Mouse (Mus musculus): ENCODE data around the gene Katna1. TPM values are rescaled to one million over a fixed set of nuclear protein-coding genes. Genes with fewer than 3 reads are reported as not detected.

The Katna1 gene
- total RNA-seq, 2 experiments from 2014 or later = 16.8 to 18.5 TPM

GRCm38 (mm10) chr10:7780238-7781176, 54.7 kb downstream of the Katna1 start:
- intact Hi-C loops (cut with DNase I) = loop anchor here (5.0 kb wide), 1 partner anchor 118 kb away; no protein-coding TSS in a partner anchor
- H3K27ac ChIP-seq = peak overlapping the region; percentile 81
- peak; percentile 84 for DNase-seq (ENCODE audit: extremely low spot score in 1 of 2, low spot score in 2 of 2)

DNA sequence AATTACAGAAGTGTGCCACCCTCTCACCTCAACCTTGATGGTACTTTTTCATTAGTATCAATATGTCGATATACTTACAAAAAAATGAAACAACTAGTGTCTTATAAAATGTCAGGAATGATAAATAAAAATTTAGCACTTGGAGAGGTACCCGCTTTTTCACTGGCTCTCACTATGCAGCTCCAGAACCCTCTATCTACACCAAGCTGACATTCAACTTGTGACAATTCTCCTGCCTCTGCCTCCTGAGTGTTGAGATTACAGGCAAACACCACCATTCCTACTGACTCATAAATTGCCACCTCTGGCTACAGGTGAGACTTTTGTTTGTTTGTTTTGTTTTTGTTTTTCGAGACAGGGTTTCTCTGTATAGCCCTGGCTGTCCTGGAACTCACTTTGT, 55.4 kb downstream of the Katna1 start:
- intact Hi-C loops (cut with DNase I) = loop anchor here (5.0 kb wide), 1 partner anchor 119 kb away; no protein-coding TSS in a partner anchor
- DNase-seq (ENCODE audit: extremely low spot score in 1 of 2, low spot score in 2 of 2) = no peak
- TF ChIP-seq CTCF (IDR thresholded peaks at IDR 0.05) = no peak
- H3K4me3 ChIP-seq = peak overlapping the region; percentile 87
- peak overlapping the region; percentile 65; the same call in 1 of the 2 replicates for H3K27ac ChIP-seq

More at GRCm38 (mm10) chr10:7780238-7781176, 54.7 kb downstream of the Katna1 start:
- H3K4me3 ChIP-seq = peak overlapping the region; percentile 87
- TF ChIP-seq CTCF (IDR thresholded peaks at IDR 0.05) = no peak

GRCm38 (mm10) chr10:7787319-7787718, 61.5 kb downstream of the Katna1 start:
- intact Hi-C loops (cut with DNase I) = no loop called here
- Histone ChIP-seq H3K4me3 (no peak overlapping the region), H3K27ac (no peak overlapping the region)
- TF ChIP-seq CTCF (IDR thresholded peaks at IDR 0.05) = no peak
- DNase-seq (ENCODE audit: extremely low spot score in 1 of 2, low spot score in 2 of 2) = no peak

DNA sequence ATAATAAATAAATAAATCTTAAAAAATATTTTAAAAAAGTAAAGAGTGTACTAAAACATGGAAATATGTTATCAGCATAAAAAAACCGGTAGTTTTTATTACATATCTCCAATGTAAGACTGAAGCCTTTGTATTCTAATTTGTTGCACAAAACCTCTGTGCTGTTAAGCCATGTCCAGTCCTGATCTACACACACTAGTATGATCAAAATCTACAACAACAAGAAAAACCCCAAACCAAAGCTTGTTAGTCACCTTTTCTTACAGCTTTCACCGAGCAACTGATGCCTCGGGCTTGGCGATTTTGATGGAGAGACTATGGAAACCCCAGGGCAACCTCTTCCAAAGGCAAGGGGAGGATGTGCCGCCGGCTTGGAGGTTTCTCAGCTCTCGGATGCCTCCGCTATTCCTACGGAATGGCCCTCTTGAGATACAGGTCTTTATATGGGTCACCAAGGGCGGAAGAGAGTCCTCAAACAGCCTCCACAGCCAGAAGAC, 66.5 kb downstream of the Katna1 start:
- no peak for DNase-seq (ENCODE audit: extremely low spot score in 1 of 2, low spot score in 2 of 2)
- Histone ChIP-seq H3K27ac (peak overlapping the region; percentile 86), H3K4me3 (peak overlapping the region; percentile 93)
- no peak for TF ChIP-seq CTCF (IDR thresholded peaks at IDR 0.05)
- intact Hi-C loops (cut with DNase I) = no loop called here

GRCm38 (mm10) chr10:7792751-7793385, 67.1 kb downstream of the Katna1 start, which contains the start of the genes Ginm1 and Ppil4:
Gene Ginm1 (minus strand): TSS chr10:7792824.
Gene Ppil4 (plus strand): TSS chr10:7792891.
- intact Hi-C loops (cut with DNase I) = no loop called here
- TF ChIP-seq CTCF (IDR thresholded peaks at IDR 0.05) = no peak
- peak; percentile 91 to 94 for DNase-seq (ENCODE audit: extremely low spot score in 1 of 2, low spot score in 2 of 2)
- Histone ChIP-seq H3K4me3 (peak within 1 kb of the TSS; percentile 93), H3K27ac (peak within 1 kb of the TSS; percentile 86)

DNA sequence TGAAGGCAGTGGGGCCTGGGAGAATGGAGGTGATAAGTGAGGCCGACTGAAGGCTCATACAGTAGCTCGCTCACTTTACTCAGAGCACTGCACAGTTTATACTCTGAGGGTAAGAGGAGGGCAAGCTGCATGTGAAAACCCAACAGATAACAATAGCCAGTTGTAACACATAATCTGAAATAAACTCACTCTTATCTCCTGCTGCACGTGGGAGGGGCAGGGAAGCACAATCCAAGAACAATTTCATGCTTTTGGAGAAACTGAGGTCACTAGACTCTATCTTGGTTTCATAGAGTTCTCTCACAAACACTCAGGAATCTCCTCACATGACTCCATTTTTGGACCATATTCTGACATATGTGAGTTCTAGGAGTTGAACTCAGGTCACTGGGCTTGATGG, 75.5 kb downstream of the Katna1 start:
- H3K4me3 ChIP-seq = no peak overlapping the region
- TF ChIP-seq CTCF (IDR thresholded peaks at IDR 0.05) = no peak
- intact Hi-C loops (cut with DNase I) = no loop called here

GRCm38 (mm10) chr10:7802519-7803140, 76.8 kb downstream of the Katna1 start:
- Histone ChIP-seq H3K27ac (no peak overlapping the region), H3K4me3 (no peak overlapping the region)
- intact Hi-C loops (cut with DNase I) = no loop called here
- TF ChIP-seq CTCF (IDR thresholded peaks at IDR 0.05) = no peak
- no peak for DNase-seq (ENCODE audit: extremely low spot score in 1 of 2, low spot score in 2 of 2)

More for the DNA sequence above, 75.5 kb downstream of the Katna1 start:
- H3K27ac ChIP-seq = no peak overlapping the region
- no peak for DNase-seq (ENCODE audit: extremely low spot score in 1 of 2, low spot score in 2 of 2)

DNA sequence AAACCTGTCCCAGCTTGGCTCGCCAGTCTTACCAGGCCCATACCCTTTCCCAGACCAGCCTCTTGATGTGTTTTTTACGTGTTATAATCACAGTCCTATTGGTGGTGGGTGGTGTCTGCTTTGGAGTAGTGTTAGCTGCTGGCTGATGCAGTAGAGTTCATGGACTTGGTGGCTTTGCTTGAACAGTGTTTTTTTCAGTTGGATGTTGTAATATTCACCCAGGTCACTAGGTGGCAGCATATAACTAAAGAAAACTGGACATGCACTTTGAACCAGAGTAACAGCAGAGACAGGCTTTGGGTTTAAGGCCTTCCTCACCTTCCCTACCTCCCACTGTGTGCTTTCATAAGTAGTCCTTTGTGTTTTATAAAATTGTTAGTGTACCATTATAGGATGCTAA, 84.1 kb downstream of the Katna1 start:
- peak; percentile 43 to 49 for DNase-seq (ENCODE audit: extremely low spot score in 1 of 2, low spot score in 2 of 2)
- H3K27ac ChIP-seq = no peak overlapping the region
- H3K4me3 ChIP-seq = no peak overlapping the region
- intact Hi-C loops (cut with DNase I) = loop anchor here (1.0 to 5.0 kb wide), 4 partner anchors 57 to 430 kb away; no protein-coding TSS in a partner anchor
- peak; percentile 78 for TF ChIP-seq CTCF (IDR thresholded peaks at IDR 0.05)

Other genes with a start within 250 kb of the Katna1 start
- 100 to 1,000 TPM; 149 TPM for gene Lrp11, start 136.2 kb upstream of the Katna1 start, total RNA-seq (2021)
- gene Nup43, start 58.5 kb upstream of the Katna1 start, total RNA-seq (2021) = 1 to 10 TPM; 5.2 to 5.6 TPM
- gene Pcmt1, start 44.9 kb upstream of the Katna1 start, total RNA-seq (2021) = 100 to 1,000 TPM; 183 to 205 TPM
- gene Lats1, start 44.8 kb upstream of the Katna1 start, total RNA-seq (2021) = 10 to 100 TPM; 31.9 to 32.0 TPM
- 10 to 100 TPM; 15.8 to 18.7 TPM for gene Ginm1, start 66.8 kb downstream of the Katna1 start, total RNA-seq (2021)
- 10 to 100 TPM; 32.5 to 33.5 TPM for gene Ppil4, start 66.9 kb downstream of the Katna1 start, total RNA-seq (2021)
- under 1 TPM in 1 of 2 experiments, not detected in 1; 0.07 TPM for gene Zc3h12d, start 106.5 kb downstream of the Katna1 start, total RNA-seq (2021)
- gene Tab2, start 230.2 kb downstream of the Katna1 start, total RNA-seq (2021) = 10 to 100 TPM; 53.9 to 56.9 TPM